Mouse (Mus musculus) hindbrain, embryonic 10.5 days (tissue): Measurements from ENCODE around the gene Ly6g6d. TPM values are rescaled to one million over a fixed set of nuclear protein-coding genes. Genes with fewer than 3 reads are reported as not detected.

Source experiments
- polyA plus RNA-seq: library from polyadenylated mRNA; unstranded; fragments of >200 nt; fragmentation: Nextera tagmentation; extraction: Ambion mirVana; gene quantifications from 2 replicates; pipeline ENCODE4 v1.2.1, GENCODE M21; 2016

The Ly6g6d gene
- polyA plus RNA-seq, 1 experiment from 2014 or later = 2.1 TPM

Other genes with a start within 250 kb of the Ly6g6d start
- 29.0 and 34.4 TPM in 2 replicates for gene Stk19, start 241.1 kb downstream of the Ly6g6d start, polyA plus RNA-seq
- 83.2 and 83.7 TPM in 2 replicates for gene Dxo, start 241.0 kb downstream of the Ly6g6d start, polyA plus RNA-seq
- gene Skiv2l, start 227.9 kb downstream of the Ly6g6d start, polyA plus RNA-seq = 58.2 and 65.1 TPM in 2 replicates
- 137 and 139 TPM in 2 replicates for gene Nelfe, start 227.7 kb downstream of the Ly6g6d start, polyA plus RNA-seq
- gene Cfb, start 215.5 kb downstream of the Ly6g6d start, polyA plus RNA-seq = 1.9 TPM in 2 replicates
- gene Zbtb12, start 198.6 kb downstream of the Ly6g6d start, polyA plus RNA-seq = 5.2 and 5.6 TPM in 2 replicates
- gene Gm20547, start 196.0 kb downstream of the Ly6g6d start, polyA plus RNA-seq = 0.14 TPM in 1 of 2 replicates, not detected in the other
- 0.58 and 1.0 TPM in 2 replicates for gene C2, start 179.8 kb downstream of the Ly6g6d start, polyA plus RNA-seq
- 98.2 and 100 TPM in 2 replicates for gene Ehmt2, start 179.6 kb downstream of the Ly6g6d start, polyA plus RNA-seq
- gene Slc44a4, start 163.6 kb downstream of the Ly6g6d start, polyA plus RNA-seq = 0.41 TPM in 1 of 2 replicates, not detected in the other
- 16.2 and 20.7 TPM in 2 replicates for gene Neu1, start 146.8 kb downstream of the Ly6g6d start, polyA plus RNA-seq
- gene Hspa1b, start 118.8 kb downstream of the Ly6g6d start, polyA plus RNA-seq = 0.09 and 0.20 TPM in 2 replicates
- gene Gm20481, start 108.2 kb downstream of the Ly6g6d start, polyA plus RNA-seq = 0.42 TPM in 1 of 2 replicates, not detected in the other
- gene Hspa1a, start 105.9 kb downstream of the Ly6g6d start, polyA plus RNA-seq = 0.90 and 1.7 TPM in 2 replicates
- 0.76 and 0.78 TPM in 2 replicates for gene Hspa1l, start 105.4 kb downstream of the Ly6g6d start, polyA plus RNA-seq
- 278 and 314 TPM in 2 replicates for gene Lsm2, start 96.2 kb downstream of the Ly6g6d start, polyA plus RNA-seq
- 176 and 199 TPM in 2 replicates for gene Vars, start 77.1 kb downstream of the Ly6g6d start, polyA plus RNA-seq
- 0.10 and 0.24 TPM in 2 replicates for gene Vwa7, start 61.5 kb downstream of the Ly6g6d start, polyA plus RNA-seq
- gene Sapcd1, start 50.0 kb downstream of the Ly6g6d start, polyA plus RNA-seq = 5.2 and 5.6 TPM in 2 replicates
- gene Msh5, start 31.3 kb downstream of the Ly6g6d start, polyA plus RNA-seq = 3.9 and 6.4 TPM in 2 replicates
- 232 and 239 TPM in 2 replicates for gene Clic1, start 28.1 kb downstream of the Ly6g6d start, polyA plus RNA-seq
- 536 and 664 TPM in 2 replicates for gene Ddah2, start 19.0 kb downstream of the Ly6g6d start, polyA plus RNA-seq
- 0.20 and 0.27 TPM in 2 replicates for gene Ly6g6c, start 12.7 kb downstream of the Ly6g6d start, polyA plus RNA-seq
- 0.76 and 1.1 TPM in 2 replicates for gene Mpig6b, start 11.9 kb downstream of the Ly6g6d start, polyA plus RNA-seq
- 0.76 and 0.97 TPM in 2 replicates for gene Ly6g6e, start 1.2 kb downstream of the Ly6g6d start, polyA plus RNA-seq
- gene Ly6g6f, start 7.5 kb upstream of the Ly6g6d start, polyA plus RNA-seq = 0.67 and 0.80 TPM in 2 replicates
- 58.2 and 67.1 TPM in 2 replicates for gene Abhd16a, start 11.2 kb upstream of the Ly6g6d start, polyA plus RNA-seq
- gene Ly6g5c, start 30.2 kb upstream of the Ly6g6d start, polyA plus RNA-seq = not detected in 2 replicates
- gene Ly6g5b, start 37.4 kb upstream of the Ly6g6d start, polyA plus RNA-seq = 0.90 and 1.7 TPM in 2 replicates
- gene Gpank1, start 43.4 kb upstream of the Ly6g6d start, polyA plus RNA-seq = 33.1 and 33.5 TPM in 2 replicates
- gene Csnk2b, start 44.0 kb upstream of the Ly6g6d start, polyA plus RNA-seq = 303 and 328 TPM in 2 replicates
- gene D17H6S53E, start 48.3 kb upstream of the Ly6g6d start, polyA plus RNA-seq = 10.0 and 10.2 TPM in 2 replicates
- gene Apom, start 54.0 kb upstream of the Ly6g6d start, polyA plus RNA-seq = 0.16 and 0.49 TPM in 2 replicates
- 70.3 and 77.6 TPM in 2 replicates for gene Bag6, start 57.1 kb upstream of the Ly6g6d start, polyA plus RNA-seq
- gene Prrc2a, start 86.8 kb upstream of the Ly6g6d start, polyA plus RNA-seq = 193 and 221 TPM in 2 replicates
- 4.2 and 6.5 TPM in 2 replicates for gene Aif1, start 98.0 kb upstream of the Ly6g6d start, polyA plus RNA-seq
- 4.8 and 11.9 TPM in 2 replicates for gene Lst1, start 110.4 kb upstream of the Ly6g6d start, polyA plus RNA-seq
- gene Ltb, start 116.4 kb upstream of the Ly6g6d start, polyA plus RNA-seq = 0.17 and 0.19 TPM in 2 replicates
- gene Tnf, start 123.9 kb upstream of the Ly6g6d start, polyA plus RNA-seq = not detected in 2 replicates
- not detected in 2 replicates for gene Lta, start 127.3 kb upstream of the Ly6g6d start, polyA plus RNA-seq
- gene Gm16181, start 142.8 kb upstream of the Ly6g6d start, polyA plus RNA-seq = 0.42 and 0.46 TPM in 2 replicates
- gene Atp6v1g2, start 155.6 kb upstream of the Ly6g6d start, polyA plus RNA-seq = 7.6 and 12.9 TPM in 2 replicates
- gene Nfkbil1, start 157.7 kb upstream of the Ly6g6d start, polyA plus RNA-seq = 10.2 and 11.6 TPM in 2 replicates
- 661 and 692 TPM in 2 replicates for gene Ddx39b, start 163.7 kb upstream of the Ly6g6d start, polyA plus RNA-seq
- 54.3 and 60.1 TPM in 2 replicates for gene H2-D1, start 184.7 kb upstream of the Ly6g6d start, polyA plus RNA-seq
- not detected in 2 replicates for gene H2-Q1, start 242.3 kb upstream of the Ly6g6d start, polyA plus RNA-seq